Mouse (Mus musculus) spleen, adult 2 months (tissue): ENCODE data around the gene Col6a3.

Experiments used
- CTCF ChIP-seq: fragments of 200-500 bp; IDR thresholded peaks from 2 replicates; pipeline ENCODE4 v1.5.1; 2011; ENCODE audit warnings: mild to moderate bottlenecking, inconsistent platforms; ENCODE audit not compliant: insufficient read depth, insufficient read length, insufficient replicate concordance; ENCODE audit errors: extremely low read depth
- POLR2A ChIP-seq: fragments of 200-500 bp; IDR thresholded peaks from 2 replicates; pipeline ENCODE4 v1.6.1; 2011; ENCODE audit warnings: low read depth, low read length, inconsistent platforms

DNA sequence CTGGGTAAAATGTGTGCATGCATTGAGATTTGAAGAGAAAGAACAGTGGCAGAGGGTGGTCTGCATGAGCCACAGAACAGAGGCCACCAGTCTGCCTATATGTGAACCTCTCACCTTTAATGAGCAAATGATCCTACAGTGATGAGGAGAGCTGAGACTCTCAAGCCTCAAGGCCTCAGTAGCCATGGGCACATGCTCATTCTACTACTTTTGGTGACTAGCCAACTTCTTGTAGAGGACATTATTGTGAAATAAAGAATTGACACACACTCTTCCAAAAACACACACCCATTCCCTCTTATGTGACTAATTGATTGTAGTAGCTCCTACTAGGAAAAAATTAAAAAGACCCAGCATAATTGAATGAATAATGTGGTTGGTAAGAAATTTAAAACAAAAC is 120.0 kb downstream of the Col6a3 start:
- TF ChIP-seq CTCF (no peak), POLR2A (no peak)
